Mouse (Mus musculus) neural tube, embryonic 11.5 days (tissue): Measurements from ENCODE around the gene Cwf19l1. TPM values are rescaled to one million over a fixed set of nuclear protein-coding genes. Genes with fewer than 3 reads are reported as not detected.
A peak's percentile ranks its signal among the peaks of the same experiment; 100 is the strongest.
"Not testable (repeated sequence)": the region's sequence is repeated elsewhere in the genome, so short reads cannot be mapped to it uniquely, and the experiment has no call there.

ENCODE experiments used
- ATAC-seq: fragments of 200-750 bp; cut with Nextera tagmentation; 2 replicates; pipeline ENCODE4 v1.8.0; 2017; ENCODE audit warnings: moderate number of reproducible peaks, mild to moderate bottlenecking, moderate TSS enrichment, moderate library complexity; ENCODE audit not compliant: insufficient read depth, low FRiP score, low TSS enrichment
- DNase-seq: peaks from one replicate; pipeline ENCODE4 v3.0.0-alpha.2; 2015; ENCODE audit warnings: low spot score
- H3K27ac ChIP-seq: fragments of 300-500 bp; sonication (generic); 2 replicates; pipeline ENCODE4 v1.5.1; 2014; ENCODE audit warnings: low read depth, mild to moderate bottlenecking, low read length
- H3K27me3 ChIP-seq: fragments of 300-500 bp; sonication (generic); 2 replicates; pipeline ENCODE4 v1.6.1; 2014; ENCODE audit warnings: mild to moderate bottlenecking, low read length, mixed read lengths; ENCODE audit not compliant: control insufficient read depth, insufficient read depth
- H3K36me3 ChIP-seq: fragments of 300-500 bp; sonication (generic); 2 replicates; pipeline ENCODE4 v1.6.1; 2014; ENCODE audit warnings: mild to moderate bottlenecking, low read length, moderate library complexity, mixed read lengths; ENCODE audit not compliant: control insufficient read depth, insufficient read depth
- H3K4me1 ChIP-seq: fragments of 300-500 bp; sonication (generic); 2 replicates; pipeline ENCODE4 v1.6.1; 2014; ENCODE audit warnings: low read length, mixed read lengths; ENCODE audit not compliant: control insufficient read depth, insufficient read depth
- H3K4me2 ChIP-seq: fragments of 300-500 bp; sonication (generic); 2 replicates; pipeline ENCODE4 v1.6.1; 2014; ENCODE audit warnings: low read depth, mild to moderate bottlenecking, moderate library complexity
- H3K4me3 ChIP-seq: fragments of 300-500 bp; sonication (generic); 2 replicates; pipeline ENCODE4 v1.5.1; 2014; ENCODE audit warnings: low read depth, low read length
- H3K9ac ChIP-seq: fragments of 300-500 bp; sonication (generic); 2 replicates; pipeline ENCODE4 v1.6.1; 2014; ENCODE audit warnings: mild to moderate bottlenecking, low read length
- H3K9me3 ChIP-seq: fragments of 300-500 bp; sonication (generic); 2 replicates; pipeline ENCODE4 v1.6.1; 2016; ENCODE audit warnings: low read length; ENCODE audit not compliant: control insufficient read depth
- WGBS: fragments of 180-500 bp; shearing (Covaris S2); extraction: QIAGEN DNeasy Blood & Tissue Kit; methylation state at CpG from one replicate; pipeline ENCODE4 v1.1.7; 2014; 5-methylcytosine and 5-hydroxymethylcytosine counted together
- polyA plus RNA-seq: library from polyadenylated mRNA; unstranded; fragments of >200 nt; fragmentation: Nextera tagmentation; extraction: Ambion mirVana; gene quantifications from 2 replicates; pipeline ENCODE4 v1.2.1, GENCODE M21; 2014

Gene Cwf19l1
- polyA plus RNA-seq, 1 experiment from 2014 or later: 38.6 TPM

DNA sequence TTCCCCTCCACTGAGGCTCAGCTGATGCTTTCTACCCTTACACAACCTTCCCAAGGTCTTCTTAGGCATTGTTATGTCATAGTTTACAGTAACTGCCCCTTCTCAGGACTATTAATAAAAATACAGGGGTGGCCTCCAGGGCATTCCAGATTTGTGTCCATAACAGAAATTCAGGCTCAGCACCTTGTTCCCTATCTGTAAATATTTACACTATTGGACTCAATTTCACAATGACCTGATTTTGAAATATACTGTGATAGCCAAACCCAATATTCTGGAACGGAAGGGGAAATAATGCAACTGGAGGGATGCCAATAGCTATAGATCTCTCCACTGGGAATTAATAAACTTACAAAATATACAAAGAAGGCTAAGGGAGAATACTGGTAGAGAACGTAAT is 7.1 kb downstream of the Cwf19l1 start:
- ATAC-seq (no peak), DNase-seq (no peak)
- H3K4me1 ChIP-seq: no peaks in the 10 kb centered on the region
- H3K27ac ChIP-seq: no peak overlapping the region
- no peak overlapping the region for H3K4me2 ChIP-seq
- no peaks in the 10 kb centered on the region for H3K27me3 ChIP-seq
- peaks cover 10% of the 10 kb centered on the region for H3K36me3 ChIP-seq
- H3K9ac ChIP-seq: no peak overlapping the region
- H3K9me3 ChIP-seq: no peaks in the 10 kb centered on the region
- H3K4me3 ChIP-seq: no peak overlapping the region
- WGBS: 93% methylated on average over 2 of the region's 2 CpGs

DNA sequence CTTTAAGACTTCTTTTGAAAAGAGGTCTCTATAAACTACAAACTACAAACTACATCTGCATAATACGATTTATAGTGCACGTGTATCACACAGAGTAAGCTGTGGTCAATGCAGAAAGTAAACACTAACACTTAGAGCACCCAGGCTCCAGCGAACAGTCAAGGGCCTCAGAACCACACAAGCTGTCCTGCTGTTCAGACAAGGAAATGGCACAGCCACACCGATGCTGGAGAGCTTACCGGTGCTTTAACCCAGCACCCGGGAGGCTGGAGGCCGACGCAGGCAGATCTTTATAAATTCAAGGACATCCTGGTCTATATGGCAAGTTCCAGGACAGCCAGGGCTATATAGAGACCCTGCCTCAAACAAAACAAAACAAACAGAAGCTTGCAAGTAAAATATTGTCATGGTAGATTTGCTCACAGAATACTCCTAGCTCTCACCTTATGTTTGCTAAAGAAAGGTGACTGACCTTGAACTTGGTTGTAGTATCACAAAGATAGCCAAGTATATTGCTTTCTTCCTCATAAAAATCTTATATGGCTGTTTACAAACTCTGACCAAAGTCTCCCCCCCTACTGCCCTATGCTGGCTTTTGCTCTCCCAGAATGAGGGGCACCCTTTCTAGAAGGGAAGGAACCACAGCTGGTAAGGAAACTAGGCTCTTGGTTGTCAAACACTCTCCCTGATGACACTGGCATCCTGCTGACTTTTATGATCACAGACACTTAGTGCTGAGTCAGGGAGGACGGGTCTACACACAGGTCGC is 7.8 kb downstream of the Cwf19l1 start:
- no peak for ATAC-seq
- Histone ChIP-seq H3K27me3 (no peaks in the 10 kb centered on the region), H3K9me3 (no peaks in the 10 kb centered on the region), H3K36me3 (peaks cover 11% of the 10 kb centered on the region), H3K9ac (no peak overlapping the region), H3K4me1 (no peaks in the 10 kb centered on the region), H3K4me3 (no peak overlapping the region), H3K4me2 (no peak overlapping the region), H3K27ac (no peak overlapping the region)
- no peak for DNase-seq
- 92% methylated on average over 10 of the region's 10 CpGs for WGBS

DNA sequence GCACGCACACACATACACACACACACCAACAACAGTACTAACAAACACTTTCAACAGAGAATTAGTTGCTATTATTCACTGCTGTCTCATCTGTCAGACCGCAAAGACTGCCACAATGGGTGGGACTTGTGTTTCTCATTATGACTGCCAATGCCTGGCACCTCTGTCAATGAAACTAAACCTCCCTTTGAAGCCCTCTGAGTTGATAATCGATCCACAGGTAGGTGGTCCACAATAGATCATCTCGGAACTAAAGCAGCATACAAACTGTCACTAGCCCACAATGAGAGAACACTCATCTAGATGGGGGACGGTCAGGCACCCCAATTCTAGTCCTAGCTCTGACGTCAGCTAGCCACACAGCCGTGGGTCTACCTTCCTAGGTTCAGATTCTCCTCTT is 14.5 kb downstream of the Cwf19l1 start:
- H3K36me3 ChIP-seq: peaks cover 12% of the 10 kb centered on the region
- no peaks in the 10 kb centered on the region for H3K4me1 ChIP-seq
- no peaks in the 10 kb centered on the region for H3K27me3 ChIP-seq
- no peak overlapping the region for H3K4me3 ChIP-seq
- no peak for ATAC-seq
- H3K4me2 ChIP-seq: no peak overlapping the region
- no peak overlapping the region for H3K27ac ChIP-seq
- no peak for DNase-seq
- H3K9ac ChIP-seq: no peak overlapping the region
- 92% methylated on average over 7 of the region's 7 CpGs for WGBS
- H3K9me3 ChIP-seq: no peaks in the 10 kb centered on the region

- H3K4me3 ChIP-seq, H3K27me3 ChIP-seq, ATAC-seq, H3K9me3 ChIP-seq, H3K9ac ChIP-seq, H3K4me2 ChIP-seq, DNase-seq, H3K4me1 ChIP-seq, H3K27ac ChIP-seq: not testable (repeated sequence)
- WGBS: 82% methylated on average over 7 of the region's 9 CpGs
- H3K36me3 ChIP-seq: peaks cover 12% of the 10 kb centered on the region
Measured at GRCm38 (mm10) chr19:44120686-44121085, 15.0 kb downstream of the Cwf19l1 start.

DNA sequence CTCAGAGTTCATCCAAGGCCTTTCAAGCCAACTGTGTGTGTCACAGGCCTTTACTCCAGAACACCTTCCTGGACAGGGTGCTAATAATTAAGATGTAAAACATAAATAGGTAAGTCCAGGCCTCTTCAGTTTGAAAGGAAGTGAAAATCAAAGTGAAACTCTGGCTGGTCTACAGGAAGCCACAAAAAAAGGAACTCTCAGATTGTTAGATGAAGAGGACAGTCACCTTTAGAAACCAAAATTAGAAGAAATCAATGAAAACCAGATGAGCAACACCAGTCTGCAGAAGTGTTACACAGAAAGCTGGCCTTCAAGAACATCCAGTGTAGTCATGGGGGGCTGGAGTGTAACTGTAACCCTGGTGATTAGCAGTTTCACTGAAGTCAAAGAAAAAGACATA is 17.9 kb downstream of the Cwf19l1 start:
- DNase-seq (no peak), ATAC-seq (no peak)
- no peaks in the 10 kb centered on the region for H3K4me1 ChIP-seq
- H3K27ac ChIP-seq: no peak overlapping the region
- no peaks in the 10 kb centered on the region for H3K9me3 ChIP-seq
- H3K9ac ChIP-seq: no peak overlapping the region
- H3K36me3 ChIP-seq: peaks cover 14% of the 10 kb centered on the region
- H3K27me3 ChIP-seq: no peaks in the 10 kb centered on the region
- H3K4me3 ChIP-seq: no peak overlapping the region
- H3K4me2 ChIP-seq: no peak overlapping the region

DNA sequence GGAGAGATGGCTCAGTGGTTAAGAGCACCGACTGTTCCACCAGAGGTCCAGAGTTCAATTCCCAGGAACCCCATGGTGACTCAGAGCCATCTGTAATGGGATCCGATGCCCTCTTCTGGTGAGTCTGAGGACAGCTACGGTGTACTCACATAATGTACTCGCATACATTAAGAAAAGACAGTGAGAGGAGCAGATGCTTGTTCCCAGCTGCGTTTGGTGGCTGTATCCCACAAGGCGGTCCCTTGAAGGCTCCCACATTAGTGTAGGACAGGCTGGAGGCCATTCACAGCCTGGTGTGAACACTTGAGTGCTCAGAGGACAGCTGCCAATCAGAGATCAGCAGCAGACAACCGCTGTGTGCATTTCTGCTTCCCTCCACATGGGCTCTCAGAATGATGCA is 24.0 kb downstream of the Cwf19l1 start:
- no peak overlapping the region for H3K4me3 ChIP-seq
- H3K36me3 ChIP-seq: peaks cover 11% of the 10 kb centered on the region
- H3K9me3 ChIP-seq: no peaks in the 10 kb centered on the region
- no peaks in the 10 kb centered on the region for H3K27me3 ChIP-seq
- 0 out of 2 replicates have a peak, but pooled peaks have one; percentile 39 for ATAC-seq
- no peak overlapping the region for H3K27ac ChIP-seq
- peak; percentile 40 for DNase-seq
- WGBS: 65% methylated on average over 7 of the region's 7 CpGs
- no peaks in the 10 kb centered on the region for H3K4me1 ChIP-seq
- H3K4me2 ChIP-seq: no peak overlapping the region
- no peak overlapping the region for H3K9ac ChIP-seq

- Histone ChIP-seq H3K9me3 (no peaks in the 10 kb centered on the region), H3K9ac (no peak overlapping the region), H3K4me2 (no peak overlapping the region), H3K4me1 (0 out of 2 replicates have a peak, but pooled peaks cover 2% of the 10 kb centered on the region), H3K27me3 (no peaks in the 10 kb centered on the region), H3K27ac (no peak overlapping the region), H3K36me3 (peaks cover 11% of the 10 kb centered on the region), H3K4me3 (no peak overlapping the region)
- WGBS: 92% methylated on average over 9 of the region's 9 CpGs
- no peak for ATAC-seq
- no peak for DNase-seq
Measured at GRCm38 (mm10) chr19:44110356-44110755, 25.3 kb downstream of the Cwf19l1 start.

DNA sequence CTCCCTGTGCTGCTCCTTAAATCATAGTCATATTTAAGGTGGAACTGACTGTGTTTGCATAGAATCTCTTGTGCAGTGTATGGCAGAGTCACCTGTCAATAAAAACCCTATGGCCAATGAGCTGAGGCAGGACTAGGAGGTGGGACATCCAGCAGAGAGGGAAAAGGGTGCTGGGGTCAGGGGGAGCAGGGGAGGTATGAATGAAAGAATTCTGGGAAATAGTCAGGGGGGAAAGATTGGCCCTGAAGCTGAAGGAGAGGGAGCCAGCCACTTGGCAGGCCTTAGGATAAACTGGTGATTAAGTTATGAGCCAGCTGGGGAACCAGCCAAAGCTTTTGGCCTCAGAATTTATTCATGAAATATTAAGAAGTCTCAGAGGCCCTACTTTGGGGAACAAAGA is 26.7 kb downstream of the Cwf19l1 start:
- no peaks in the 10 kb centered on the region for H3K9me3 ChIP-seq
- DNase-seq (no peak), ATAC-seq (no peak)
- H3K4me2 ChIP-seq: no peak overlapping the region
- no peak overlapping the region for H3K4me3 ChIP-seq
- H3K36me3 ChIP-seq: peaks cover 11% of the 10 kb centered on the region
- no peak overlapping the region for H3K27ac ChIP-seq
- no peaks in the 10 kb centered on the region for H3K27me3 ChIP-seq
- 0 out of 2 replicates have a peak, but pooled peaks cover 2% of the 10 kb centered on the region for H3K4me1 ChIP-seq
- H3K9ac ChIP-seq: no peak overlapping the region
